Mouse (Mus musculus) kidney, embryonic 14.5 days (tissue): ENCODE measurements around the gene Gm13539. TPM values are rescaled to one million over a fixed set of nuclear protein-coding genes. Genes with fewer than 3 reads are reported as not detected.
A peak's percentile ranks its signal among the peaks of the same experiment; 100 is the strongest.
"Not testable (repeated sequence)": the region's sequence is repeated elsewhere in the genome, so short reads cannot be mapped to it uniquely, and the experiment has no call there.

ENCODE experiments used
- ATAC-seq: fragments of 200-750 bp; cut with Nextera tagmentation; 2 replicates; pipeline ENCODE4 v1.8.0; 2017; ENCODE audit warnings: moderate number of reproducible peaks, mild to moderate bottlenecking, moderate TSS enrichment, moderate library complexity; ENCODE audit not compliant: low FRiP score, low TSS enrichment
- H3K27ac ChIP-seq: fragments of 300-500 bp; sonication (generic); 2 replicates; pipeline ENCODE4 v1.5.1; 2014; ENCODE audit warnings: low read depth, mild to moderate bottlenecking, low read length, moderate library complexity, mixed read lengths
- H3K27me3 ChIP-seq: fragments of 300-500 bp; sonication (generic); 2 replicates; pipeline ENCODE4 v1.6.1; 2014; ENCODE audit warnings: mild to moderate bottlenecking, low read length; ENCODE audit not compliant: control insufficient read depth, insufficient read depth
- H3K36me3 ChIP-seq: fragments of 300-500 bp; sonication (generic); 2 replicates; pipeline ENCODE4 v1.6.1; 2014; ENCODE audit warnings: low read length, mixed read lengths; ENCODE audit not compliant: control insufficient read depth, insufficient read depth
- H3K4me1 ChIP-seq: fragments of 300-500 bp; sonication (generic); 2 replicates; pipeline ENCODE4 v1.6.1; 2014; ENCODE audit warnings: low read length, mixed read lengths; ENCODE audit not compliant: control insufficient read depth, insufficient read depth
- H3K4me2 ChIP-seq: fragments of 300-500 bp; sonication (generic); replicated peaks from 2 replicates; pipeline ENCODE4 v1.6.1; 2014; ENCODE audit warnings: low read depth, mild to moderate bottlenecking, low read length
- H3K4me3 ChIP-seq: fragments of 300-500 bp; sonication (generic); 2 replicates; pipeline ENCODE4 v1.5.1; 2014; ENCODE audit warnings: mild to moderate bottlenecking, low read length
- H3K9ac ChIP-seq: fragments of 300-500 bp; sonication (generic); 2 replicates; pipeline ENCODE4 v1.6.1; 2014; ENCODE audit warnings: low read depth, mild to moderate bottlenecking, low read length, moderate library complexity
- H3K9me3 ChIP-seq: fragments of 300-500 bp; sonication (generic); 2 replicates; pipeline ENCODE4 v1.6.1; 2016; ENCODE audit warnings: low read length; ENCODE audit not compliant: control insufficient read depth
- WGBS: fragments of 180-500 bp; shearing (Covaris S2); extraction: QIAGEN DNeasy Blood & Tissue Kit; methylation state at CpG from one replicate; pipeline ENCODE4 v1.1.7; 2014; 5-methylcytosine and 5-hydroxymethylcytosine counted together
- polyA plus RNA-seq: library from polyadenylated mRNA; unstranded; fragments of >200 nt; fragmentation: Nextera tagmentation; extraction: Ambion mirVana; gene quantifications from 2 replicates; pipeline ENCODE4 v1.2.1, GENCODE M21; 2014

Gm13539 gene
- not detected in 2 replicates for polyA plus RNA-seq

- no peak within 1 kb of the TSS for H3K4me3 ChIP-seq
- no peaks in the 10 kb centered on the region for H3K36me3 ChIP-seq
- no peaks in the 10 kb centered on the region for H3K4me1 ChIP-seq
- WGBS, result 87% methylated on average over 3 of the region's 3 CpGs
- H3K4me2 ChIP-seq, result no peak within 1 kb of the TSS
- H3K27ac ChIP-seq, result no peak within 1 kb of the TSS
- no peaks in the 10 kb centered on the region for H3K9me3 ChIP-seq
- no peaks in the 10 kb centered on the region for H3K27me3 ChIP-seq
- ATAC-seq, result no peak
- H3K9ac ChIP-seq, result no peak within 1 kb of the TSS
These were observed at the start of gene Gm13539 for GRCm38 (mm10) chr2:25781957-25782356. Gene Gm13539, plus strand, starts transcription at chr2:25782257.

GRCm38 (mm10) chr2:25733199-25733930 lies 48.7 kb upstream of the Gm13539 start:
- Histone ChIP-seq H3K9me3 (no peaks in the 10 kb centered on the region), H3K36me3 (no peaks in the 10 kb centered on the region), H3K4me1 (no peaks in the 10 kb centered on the region), H3K4me2 (no peak overlapping the region), H3K4me3 (no peak overlapping the region), H3K27ac (0 out of 2 replicates have a peak overlapping the region, but pooled peaks have one; percentile 11), H3K27me3 (no peaks in the 10 kb centered on the region), H3K9ac (no peak overlapping the region)
- WGBS, result 14% methylated on average over 2 of the region's 2 CpGs
- peak; percentile 57; the same call in 1 of the 2 replicates for ATAC-seq

GRCm38 (mm10) chr2:25736709-25737108 lies 45.3 kb upstream of the Gm13539 start, which contains the start of gene Obp2b:
Gene Obp2b, plus strand, starts transcription at chr2:25737009.
- not testable (repeated sequence) for ATAC-seq, H3K4me3 ChIP-seq, H3K9ac ChIP-seq, H3K36me3 ChIP-seq, H3K4me1 ChIP-seq, H3K9me3 ChIP-seq, H3K27ac ChIP-seq, H3K27me3 ChIP-seq, H3K4me2 ChIP-seq
- 90% methylated on average over 3 of the region's 3 CpGs for WGBS

- Histone ChIP-seq H3K36me3 (no peaks in the 10 kb centered on the region), H3K9ac (no peak overlapping the region), H3K27me3 (no peaks in the 10 kb centered on the region), H3K9me3 (no peaks in the 10 kb centered on the region), H3K4me1 (no peaks in the 10 kb centered on the region), H3K4me2 (no peak overlapping the region), H3K4me3 (no peak overlapping the region), H3K27ac (no peak overlapping the region)
- 81% methylated on average over 1 of the region's 1 CpGs for WGBS
- ATAC-seq, result no peak
These were observed 40.4 kb upstream of the Gm13539 start for GRCm38 (mm10) chr2:25741671-25742070.

- WGBS, result 96% methylated on average over 1 of the region's 1 CpGs
- H3K27ac ChIP-seq, result no peak overlapping the region
- H3K4me3 ChIP-seq, result no peak overlapping the region
- no peaks in the 10 kb centered on the region for H3K36me3 ChIP-seq
- H3K27me3 ChIP-seq, result no peaks in the 10 kb centered on the region
- no peak overlapping the region for H3K4me2 ChIP-seq
- H3K9me3 ChIP-seq, result no peaks in the 10 kb centered on the region
- 0 out of 2 replicates have a peak, but pooled peaks cover 2% of the 10 kb centered on the region for H3K4me1 ChIP-seq
- no peak overlapping the region for H3K9ac ChIP-seq
- ATAC-seq, result no peak
These were observed 27.9 kb upstream of the Gm13539 start for GRCm38 (mm10) chr2:25754201-25754600.

GRCm38 (mm10) chr2:25758064-25758625 lies 23.9 kb upstream of the Gm13539 start:
- H3K27ac ChIP-seq, result peak overlapping the region; percentile 67; the same call in 1 of the 2 replicates
- H3K27me3 ChIP-seq, result no peaks in the 10 kb centered on the region
- 22% methylated on average over 4 of the region's 4 CpGs for WGBS
- H3K9me3 ChIP-seq, result no peaks in the 10 kb centered on the region
- H3K9ac ChIP-seq, result no peak overlapping the region
- ATAC-seq, result peak; percentile 69
- H3K4me1 ChIP-seq, result 0 out of 2 replicates have a peak, but pooled peaks cover 2% of the 10 kb centered on the region
- no peak overlapping the region for H3K4me3 ChIP-seq
- no peaks in the 10 kb centered on the region for H3K36me3 ChIP-seq
- H3K4me2 ChIP-seq, result no peak overlapping the region

GRCm38 (mm10) chr2:25765269-25765668 lies 16.8 kb upstream of the Gm13539 start, which contains the start of gene Lcn3:
Gene Lcn3, plus strand, starts transcription at chr2:25765569.
- H3K4me3 ChIP-seq, result no peak within 1 kb of the TSS
- no peak within 1 kb of the TSS for H3K27ac ChIP-seq
- no peaks in the 10 kb centered on the region for H3K36me3 ChIP-seq
- no peak within 1 kb of the TSS for H3K9ac ChIP-seq
- ATAC-seq, result no peak
- no peaks in the 10 kb centered on the region for H3K27me3 ChIP-seq
- no peaks in the 10 kb centered on the region for H3K4me1 ChIP-seq
- no peak within 1 kb of the TSS for H3K4me2 ChIP-seq
- 56% methylated on average over 2 of the region's 2 CpGs for WGBS
- no peaks in the 10 kb centered on the region for H3K9me3 ChIP-seq

- Histone ChIP-seq H3K4me3 (no peak overlapping the region), H3K36me3 (no peaks in the 10 kb centered on the region), H3K9me3 (no peaks in the 10 kb centered on the region), H3K27me3 (no peaks in the 10 kb centered on the region), H3K9ac (no peak overlapping the region), H3K4me1 (no peaks in the 10 kb centered on the region), H3K4me2 (no peak overlapping the region), H3K27ac (no peak overlapping the region)
- ATAC-seq, result no peak
- WGBS, result 83% methylated on average over 4 of the region's 4 CpGs
These were observed 14.3 kb upstream of the Gm13539 start for GRCm38 (mm10) chr2:25767764-25768163.

GRCm38 (mm10) chr2:25773507-25773906 lies 8.6 kb upstream of the Gm13539 start:
- H3K4me1 ChIP-seq, result no peaks in the 10 kb centered on the region
- no peak for ATAC-seq
- H3K4me2 ChIP-seq, result no peak overlapping the region
- H3K27me3 ChIP-seq, result no peaks in the 10 kb centered on the region
- H3K4me3 ChIP-seq, result no peak overlapping the region
- H3K9me3 ChIP-seq, result no peaks in the 10 kb centered on the region
- no peaks in the 10 kb centered on the region for H3K36me3 ChIP-seq
- no peak overlapping the region for H3K27ac ChIP-seq
- no peak overlapping the region for H3K9ac ChIP-seq
- 92% methylated on average over 2 of the region's 2 CpGs for WGBS
